Mouse (Mus musculus) yolk sac, embryonic 10.5 days (tissue): ENCODE measurements at regions not wholly inside any gene's neighbourhood (a gene's known extent, or its start where the extent isn't known, plus 50 kb on each side); places are given as distances from the start of the nearest gene placed in this dataset.
"Not testable (repeated sequence)": the region's sequence is repeated elsewhere in the genome, so short reads cannot be mapped to it uniquely, and the experiment has no call there.

Experiments
- DNase-seq: peaks from one replicate; pipeline ENCODE4 v3.0.0-alpha.2; 2017; ENCODE audit warnings: low spot score

- no peak for DNase-seq
Observed at GRCm38 (mm10) chr12:74825664-74826063, 351.5 kb downstream of the Kcnh5 start.

- DNase-seq, result no peak
Observed at GRCm38 (mm10) chr12:74824735-74825494, 352.2 kb downstream of the Kcnh5 start.

GRCm38 (mm10) chr12:74816181-74816580 is 361.0 kb downstream of the Kcnh5 start:
- DNase-seq, result not testable (repeated sequence)

- DNase-seq, result not testable (repeated sequence)
Observed at GRCm38 (mm10) chr12:74808571-74808970, 368.6 kb downstream of the Kcnh5 start.

GRCm38 (mm10) chr12:74807926-74808325 is 369.2 kb downstream of the Kcnh5 start:
- not testable (repeated sequence) for DNase-seq

- peak; percentile 16 for DNase-seq
Observed at GRCm38 (mm10) chr12:74803740-74804512, 373.2 kb downstream of the Kcnh5 start.

- DNase-seq, result no peak
Observed at GRCm38 (mm10) chr12:74792036-74792435, 385.1 kb downstream of the Kcnh5 start.

- no peak for DNase-seq
Observed at GRCm38 (mm10) chr12:74762284-74762683, 414.8 kb downstream of the Kcnh5 start.

- DNase-seq, result no peak
Observed at GRCm38 (mm10) chr12:74745051-74745450, 428.9 kb upstream of the Gm11042 start.

GRCm38 (mm10) chr12:74728866-74729265 is 412.7 kb upstream of the Gm11042 start:
- DNase-seq, result no peak

- no peak for DNase-seq
Observed at GRCm38 (mm10) chr12:74679149-74679548, 363.0 kb upstream of the Gm11042 start.

GRCm38 (mm10) chr12:74677835-74678234 is 361.6 kb upstream of the Gm11042 start:
- no peak for DNase-seq

GRCm38 (mm10) chr12:74658406-74658805 is 342.2 kb upstream of the Gm11042 start:
- DNase-seq, result no peak

- no peak for DNase-seq
Observed at GRCm38 (mm10) chr12:74657036-74657648, 340.9 kb upstream of the Gm11042 start.

GRCm38 (mm10) chr12:74651256-74651655 is 335.1 kb upstream of the Gm11042 start:
- DNase-seq, result no peak

- DNase-seq, result no peak
Observed at GRCm38 (mm10) chr12:74632827-74633226, 316.6 kb upstream of the Gm11042 start.

GRCm38 (mm10) chr12:74595208-74595607 is 279.0 kb upstream of the Gm11042 start:
- DNase-seq, result no peak

GRCm38 (mm10) chr12:74554599-74554998 is 238.4 kb upstream of the Gm11042 start:
- no peak for DNase-seq

GRCm38 (mm10) chr12:74544172-74544571 is 228.0 kb upstream of the Gm11042 start:
- DNase-seq, result no peak

GRCm38 (mm10) chr12:74534882-74535281 is 218.7 kb upstream of the Gm11042 start:
- DNase-seq, result no peak

GRCm38 (mm10) chr12:74528983-74529566 is 212.9 kb upstream of the Gm11042 start:
- DNase-seq, result no peak

GRCm38 (mm10) chr12:74527190-74527621 is 211.0 kb upstream of the Gm11042 start:
- no peak for DNase-seq
